Mouse (Mus musculus) kidney, postnatal 0 days (tissue): ENCODE data around the gene Gm13090. TPM values are rescaled to one million over a fixed set of nuclear protein-coding genes. Genes with fewer than 3 reads are reported as not detected.

ENCODE experiments used
- ATAC-seq: fragments of 200-750 bp; cut with Nextera tagmentation; replicated peaks from 2 replicates; pipeline ENCODE4 v1.8.0; 2017; ENCODE audit warnings: low read depth, moderate number of reproducible peaks, moderate TSS enrichment, moderate library complexity; ENCODE audit not compliant: low FRiP score
- DNase-seq: peaks from one replicate; pipeline ENCODE4 v3.0.0-alpha.2; 2016; ENCODE audit warnings: low spot score
- H3K27ac ChIP-seq: fragments of 300-500 bp; sonication (generic); 2 replicates; pipeline ENCODE4 v1.5.1; 2014; ENCODE audit warnings: mild to moderate bottlenecking
- H3K27me3 ChIP-seq: fragments of 300-500 bp; sonication (generic); 2 replicates; pipeline ENCODE4 v1.6.1; 2014; ENCODE audit warnings: low read length, mixed read lengths; ENCODE audit not compliant: insufficient read depth
- H3K36me3 ChIP-seq: fragments of 300-500 bp; sonication (generic); 2 replicates; pipeline ENCODE4 v1.6.1; 2014; ENCODE audit warnings: low read length, mixed read lengths; ENCODE audit not compliant: insufficient read depth
- H3K4me1 ChIP-seq: fragments of 300-500 bp; sonication (generic); replicated peaks from 2 replicates; pipeline ENCODE4 v1.6.1; 2014; ENCODE audit warnings: antibody characterized with exemption, low read length, mixed read lengths; ENCODE audit not compliant: insufficient read depth
- H3K4me2 ChIP-seq: fragments of 300-500 bp; sonication (generic); 2 replicates; pipeline ENCODE4 v1.6.1; 2014; ENCODE audit warnings: mild to moderate bottlenecking, low read length, moderate library complexity, mixed read lengths
- H3K4me3 ChIP-seq: fragments of 300-500 bp; sonication (generic); replicated peaks from 2 replicates; pipeline ENCODE4 v1.5.1; 2014; ENCODE audit warnings: low read depth, low read length
- H3K9ac ChIP-seq: fragments of 300-500 bp; sonication (generic); 2 replicates; pipeline ENCODE4 v1.6.1; 2014; ENCODE audit warnings: low read depth, low read length
- H3K9me3 ChIP-seq: fragments of 300-500 bp; sonication (generic); replicated peaks from 2 replicates; pipeline ENCODE4 v1.6.1; 2016; ENCODE audit warnings: low read length, inconsistent platforms, mixed read lengths
- CTCF ChIP-seq: IDR thresholded peaks from 2 replicates; pipeline ENCODE4 v1.5.1; 2016; ENCODE audit warnings: antibody characterized with exemption, low read depth, mild to moderate bottlenecking, moderate library complexity
- WGBS: fragments of 180-500 bp; shearing (Covaris S2); extraction: QIAGEN DNeasy Blood & Tissue Kit; methylation state at CpG from one replicate; pipeline ENCODE4 v1.1.7; 2014; 5-methylcytosine and 5-hydroxymethylcytosine counted together
- polyA plus RNA-seq: library from polyadenylated mRNA; unstranded; fragments of >200 nt; fragmentation: Nextera tagmentation; extraction: Ambion mirVana; gene quantifications from 2 replicates; pipeline ENCODE4 v1.2.1, GENCODE M21; 2015

Gm13090 gene
- polyA plus RNA-seq, 1 experiment from 2014 or later, result 0.32 TPM

- Histone ChIP-seq H3K36me3 (no peaks in the 10 kb centered on the region), H3K4me1 (no peaks in the 10 kb centered on the region), H3K4me3 (no peak overlapping the region), H3K27me3 (no peaks in the 10 kb centered on the region), H3K9ac (no peak overlapping the region), H3K4me2 (no peak overlapping the region), H3K27ac (no peak overlapping the region), H3K9me3 (no peaks in the 10 kb centered on the region)
- DNase-seq, result peak; percentile 88
- ATAC-seq, result 0 out of 2 replicates have a peak, but pooled peaks have one; percentile 65
- peak; percentile 97 for TF ChIP-seq CTCF
- WGBS, result 53% methylated on average over 13 of the region's 13 CpGs
Observed at GRCm38 (mm10) chr4:151073108-151073744, 16.1 kb upstream of the Gm13090 start.

DNA sequence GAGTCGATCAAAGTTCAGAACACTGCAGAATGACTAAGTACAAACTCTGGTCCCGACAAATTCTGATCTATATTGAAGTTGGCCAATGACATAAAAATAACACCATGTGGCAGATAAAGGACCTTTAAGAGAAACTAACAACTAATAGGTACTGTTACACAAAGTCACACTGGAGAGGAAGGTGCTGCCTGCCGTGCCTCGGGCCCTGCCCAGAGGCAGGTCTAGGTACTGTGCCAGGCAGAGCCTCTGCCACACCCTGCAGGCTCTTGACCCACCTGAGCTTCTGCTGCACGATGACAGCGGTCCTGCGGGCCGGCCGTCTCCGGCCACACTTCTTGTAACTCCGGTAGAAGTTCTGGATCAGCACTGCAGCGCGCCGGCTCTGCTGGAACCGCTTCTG is 14.6 kb upstream of the Gm13090 start:
- H3K36me3 ChIP-seq, result no peaks in the 10 kb centered on the region
- no peak for TF ChIP-seq CTCF
- no peak overlapping the region for H3K27ac ChIP-seq
- H3K4me3 ChIP-seq, result no peak overlapping the region
- no peak overlapping the region for H3K4me2 ChIP-seq
- no peak overlapping the region for H3K9ac ChIP-seq
- no peaks in the 10 kb centered on the region for H3K27me3 ChIP-seq
- WGBS, result 91% methylated on average over 15 of the region's 15 CpGs
- ATAC-seq, result no peak
- DNase-seq, result no peak
- H3K4me1 ChIP-seq, result no peaks in the 10 kb centered on the region
- no peaks in the 10 kb centered on the region for H3K9me3 ChIP-seq

GRCm38 (mm10) chr4:151081355-151081754 is 8.0 kb upstream of the Gm13090 start:
- TF ChIP-seq CTCF, result no peak
- DNase-seq, result peak; percentile 48
- WGBS, result 47% methylated on average over 2 of the region's 2 CpGs
- no peaks in the 10 kb centered on the region for H3K36me3 ChIP-seq
- H3K4me1 ChIP-seq, result no peaks in the 10 kb centered on the region
- no peaks in the 10 kb centered on the region for H3K9me3 ChIP-seq
- H3K4me2 ChIP-seq, result no peak overlapping the region
- no peak overlapping the region for H3K9ac ChIP-seq
- peak overlapping the region; percentile 2; the same call in 1 of the 2 replicates for H3K27ac ChIP-seq
- no peak overlapping the region for H3K4me3 ChIP-seq
- ATAC-seq, result no peak; the same call in 1 of the 2 replicates
- H3K27me3 ChIP-seq, result no peaks in the 10 kb centered on the region

DNA sequence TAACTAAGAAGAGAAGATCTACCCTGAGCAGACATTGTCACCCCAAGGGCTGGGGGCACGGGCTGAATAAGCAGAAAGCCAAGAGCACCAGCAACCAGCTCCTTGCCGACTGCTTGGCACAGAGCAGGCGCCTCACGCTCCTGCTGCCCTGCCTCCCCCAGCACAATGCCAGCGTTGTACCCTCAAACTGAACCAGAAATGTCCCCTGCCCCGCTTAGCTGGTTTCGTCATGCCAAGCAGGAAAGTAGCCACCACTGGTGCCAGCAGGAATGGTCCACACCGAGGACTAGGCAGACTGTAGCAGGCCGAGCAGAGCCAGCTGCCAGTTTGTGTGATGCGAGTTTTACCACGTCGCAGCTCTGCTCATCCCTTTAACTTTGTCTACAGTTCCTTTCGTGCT is 7.4 kb upstream of the Gm13090 start:
- H3K27ac ChIP-seq, result no peak overlapping the region
- H3K9me3 ChIP-seq, result no peaks in the 10 kb centered on the region
- H3K4me3 ChIP-seq, result no peak overlapping the region
- TF ChIP-seq CTCF, result no peak
- H3K27me3 ChIP-seq, result no peaks in the 10 kb centered on the region
- no peaks in the 10 kb centered on the region for H3K4me1 ChIP-seq
- WGBS, result 87% methylated on average over 13 of the region's 13 CpGs
- H3K9ac ChIP-seq, result no peak overlapping the region
- H3K36me3 ChIP-seq, result no peaks in the 10 kb centered on the region
- DNase-seq (no peak), ATAC-seq (no peak)
- H3K4me2 ChIP-seq, result no peak overlapping the region

DNA sequence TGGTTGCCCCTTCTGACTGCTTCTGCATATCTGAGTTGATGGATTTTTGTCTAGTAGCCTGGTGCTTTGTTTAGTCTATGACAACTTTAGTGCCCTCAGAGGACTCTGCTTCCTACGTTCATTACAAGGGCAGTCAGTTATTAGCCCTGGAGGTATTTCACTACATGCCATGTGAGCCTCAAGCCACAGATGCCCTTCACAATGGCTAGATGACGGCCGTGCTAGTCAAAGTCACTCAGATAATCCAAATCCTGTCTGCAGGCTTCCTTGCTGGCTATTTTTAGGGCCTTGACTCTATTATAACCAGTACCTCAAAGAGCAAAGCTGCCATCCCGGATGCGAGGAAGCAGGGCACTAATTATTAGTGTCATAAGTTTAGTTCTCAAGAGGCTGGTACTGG is 6.3 kb upstream of the Gm13090 start:
- H3K27me3 ChIP-seq, result no peaks in the 10 kb centered on the region
- TF ChIP-seq CTCF, result no peak
- H3K9ac ChIP-seq, result no peak overlapping the region
- no peaks in the 10 kb centered on the region for H3K9me3 ChIP-seq
- no peak overlapping the region for H3K4me2 ChIP-seq
- no peaks in the 10 kb centered on the region for H3K36me3 ChIP-seq
- H3K4me3 ChIP-seq, result no peak overlapping the region
- DNase-seq (no peak), ATAC-seq (no peak)
- 78% methylated on average over 5 of the region's 5 CpGs for WGBS
- no peak overlapping the region for H3K27ac ChIP-seq
- H3K4me1 ChIP-seq, result no peaks in the 10 kb centered on the region

GRCm38 (mm10) chr4:151087358-151087757 is 2.0 kb upstream of the Gm13090 start:
- Histone ChIP-seq H3K9me3 (no peaks in the 10 kb centered on the region), H3K4me2 (no peak overlapping the region), H3K36me3 (no peaks in the 10 kb centered on the region), H3K9ac (no peak overlapping the region), H3K27ac (no peak overlapping the region), H3K4me3 (no peak overlapping the region), H3K27me3 (no peaks in the 10 kb centered on the region), H3K4me1 (no peaks in the 10 kb centered on the region)
- ATAC-seq (no peak), DNase-seq (no peak)
- peak; percentile 27; the same call in 1 of the 2 replicates for TF ChIP-seq CTCF
- WGBS, result 100% methylated on average over 1 of the region's 1 CpGs

- TF ChIP-seq CTCF, result no peak
- no peaks in the 10 kb centered on the region for H3K36me3 ChIP-seq
- H3K4me3 ChIP-seq, result no peak overlapping the region
- no peaks in the 10 kb centered on the region for H3K9me3 ChIP-seq
- H3K4me2 ChIP-seq, result no peak overlapping the region
- H3K9ac ChIP-seq, result no peak overlapping the region
- no peaks in the 10 kb centered on the region for H3K27me3 ChIP-seq
- no peak for DNase-seq
- no peak for ATAC-seq
- H3K27ac ChIP-seq, result no peak overlapping the region
- H3K4me1 ChIP-seq, result no peaks in the 10 kb centered on the region
- 89% methylated on average over 14 of the region's 14 CpGs for WGBS
Observed at GRCm38 (mm10) chr4:151088819-151089218, 551 bp upstream of the Gm13090 start.
